Mouse (Mus musculus) cerebral cortex, adult 2 months (tissue): Measurements from ENCODE around the gene Lce3c.

ENCODE experiments used
- WGBS: fragments of 180-500 bp; shearing (Covaris S2); methylation state at CpG from one replicate; pipeline ENCODE4 v1.1.7; 2018; 5-methylcytosine and 5-hydroxymethylcytosine counted together

Gene Lce3c

GRCm38 (mm10) chr3:92944186-92944585 lies at the start of gene Lce3c:
Lce3c (plus strand) TSS chr3:92944486.
- WGBS, result 80% methylated on average over 1 of the region's 1 CpGs

GRCm38 (mm10) chr3:92894489-92894888 lies 49.8 kb upstream of the Lce3c start:
- WGBS, result 72% methylated on average over 1 of the region's 1 CpGs

- 24% methylated on average over 3 of the region's 3 CpGs for WGBS
Measured at GRCm38 (mm10) chr3:92902992-92903391, 41.3 kb upstream of the Lce3c start.

GRCm38 (mm10) chr3:92903640-92904039 lies 40.6 kb upstream of the Lce3c start:
- 30% methylated on average over 4 of the region's 4 CpGs for WGBS

GRCm38 (mm10) chr3:92905182-92905581 lies 39.1 kb upstream of the Lce3c start:
- WGBS, result 54% methylated on average over 3 of the region's 3 CpGs

- 26% methylated on average over 4 of the region's 4 CpGs for WGBS
Measured at GRCm38 (mm10) chr3:92907571-92907970, 36.7 kb upstream of the Lce3c start.

- 70% methylated on average over 4 of the region's 4 CpGs for WGBS
Measured at GRCm38 (mm10) chr3:92920364-92920763, 23.9 kb upstream of the Lce3c start.

GRCm38 (mm10) chr3:92926130-92926529 lies 18.2 kb upstream of the Lce3c start, which contains the start of gene Lce3a:
Lce3a (minus strand) TSS chr3:92926230.
- 78% methylated on average over 2 of the region's 2 CpGs for WGBS

GRCm38 (mm10) chr3:92932679-92933078 lies 11.6 kb upstream of the Lce3c start, which contains the start of gene Lce3b:
Lce3b (plus strand) TSS chr3:92932979.
- 75% methylated on average over 2 of the region's 2 CpGs for WGBS

- 98% methylated on average over 1 of the region's 1 CpGs for WGBS
Measured at GRCm38 (mm10) chr3:92957090-92957489, 12.8 kb downstream of the Lce3c start, which contains the start of gene Lce3d. Lce3d (plus strand) TSS chr3:92957390.

GRCm38 (mm10) chr3:92966761-92967160 lies 22.5 kb downstream of the Lce3c start, which contains the start of gene Lce3e:
Lce3e (plus strand) TSS chr3:92967061.
- 93% methylated on average over 2 of the region's 2 CpGs for WGBS

GRCm38 (mm10) chr3:92978484-92978883 lies 34.2 kb downstream of the Lce3c start:
- 80% methylated on average over 2 of the region's 2 CpGs for WGBS

GRCm38 (mm10) chr3:92991926-92992325 lies 47.6 kb downstream of the Lce3c start, which contains the start of gene Lce3f:
Lce3f (plus strand) TSS chr3:92992226.

